Mouse (Mus musculus): Measurements from ENCODE around the gene Man2a2. TPM values are rescaled to one million over a fixed set of nuclear protein-coding genes. Genes with fewer than 3 reads are reported as not detected.

The Man2a2 gene
- total and polyA plus RNA-seq, 3 experiments = 12.5 to 46.3 (median 44.3) TPM

GRCm38 (mm10) chr7:80339793-80340628 is 31.2 kb downstream of the Man2a2 start (continued):
- TF ChIP-seq ZNF384 (IDR thresholded peaks at IDR 0.05; ENCODE audit: low read depth, low read length) (no peak), RAD21 (IDR thresholded peaks at IDR 0.05; ENCODE audit: low read depth, low read length) (peak; percentile 17), USF2 (conservative IDR thresholded peaks at IDR 0.05; ENCODE audit: low read depth, low read length) (no peak), USF1 (IDR thresholded peaks at IDR 0.05; ENCODE audit: low read depth, low read length) (no peak), TBP (conservative IDR thresholded peaks at IDR 0.05; ENCODE audit: low read depth, low read length) (0 out of 2 replicates have a peak, but pooled peaks have one; percentile 16), MYC (IDR thresholded peaks at IDR 0.05; ENCODE audit: low read depth, low read length) (0 out of 2 replicates have a peak, but pooled peaks have one; percentile 8), MEF2A (IDR thresholded peaks at IDR 0.05; ENCODE audit: borderline replicate concordance, low read depth, low read length) (no peak), RCOR1 (conservative IDR thresholded peaks at IDR 0.05; ENCODE audit: low read depth, low read length) (no peak)

GRCm38 (mm10) chr7:80339371-80339770 is 31.8 kb downstream of the Man2a2 start:
- no peak for TF ChIP-seq CHD1 (IDR thresholded peaks at IDR 0.05; ENCODE audit: low read depth, low read length)
- peak; percentile 40; the same call in 1 of the 2 replicates for TF ChIP-seq SIN3A (IDR thresholded peaks at IDR 0.05; ENCODE audit: low read length)
- Histone ChIP-seq H3K79me2 (replicated peaks; ENCODE audit: control insufficient read depth, extremely low read depth, insufficient read depth, poor library complexity, severe bottlenecking) (no peaks in the 10 kb centered on the region), H3K36me3 (replicated peaks in 1 of 2; ENCODE audit: control insufficient read depth in 1 of 2, insufficient read depth in 1 of 2, low read length in 1 of 2) (peaks cover 28 to 41% of the 10 kb centered on the region in 2 experiments), H3K4me2 (ENCODE audit: insufficient read depth, low read depth, poor library complexity, severe bottlenecking) (peak overlapping the region; percentile 55), H3K27ac (ENCODE audit: insufficient read depth, low read depth) (no peak overlapping the region), H3K27me3 (replicated peaks) (peaks cover 15% of the 10 kb centered on the region), H3K9me3 (replicated peaks; ENCODE audit: low read length) (no peaks in the 10 kb centered on the region), H3K4me3 (replicated peaks in 1 of 3; ENCODE audit: low read depth in 2 of 3, low read length in 2 of 3, poor library complexity in 1 of 3) (peak overlapping the region; percentile 47 to 87 (median 51)), H3K4me1 (ENCODE audit: control insufficient read depth in 1 of 2, insufficient read depth in 2 of 2) (peaks cover 16 to 45% of the 10 kb centered on the region in 2 experiments), H3K9ac (ENCODE audit: insufficient read depth, low read depth) (peak overlapping the region; percentile 43)
- no peak for DNase-seq (ENCODE audit: extremely low read depth)
- dilution Hi-C loops (cut with MboI; ENCODE audit: extremely low pct_ligation_motif_present, extremely low pct_unique_long_range_greater_than_20kb, low sequenced_read_pairs) (no loop called here), in situ Hi-C loops (cut with MboI; ENCODE audit: low pct_ligation_motif_present, low pct_unique_long_range_greater_than_20kb, low sequenced_read_pairs) (no loop called here)

- peaks cover 10% of the 10 kb centered on the region for H3K27me3 ChIP-seq (replicated peaks)
- H3K9me3 ChIP-seq (replicated peaks; ENCODE audit: low read length) = peaks cover 11% of the 10 kb centered on the region
- dilution Hi-C loops (cut with MboI; ENCODE audit: extremely low pct_ligation_motif_present, extremely low pct_unique_long_range_greater_than_20kb, low sequenced_read_pairs) = no loop called here
- H3K4me2 ChIP-seq (ENCODE audit: insufficient read depth, low read depth, poor library complexity, severe bottlenecking) = no peak overlapping the region
- H3K27ac ChIP-seq (ENCODE audit: insufficient read depth, low read depth) = no peak overlapping the region
- no peak for DNase-seq (ENCODE audit: extremely low read depth)
- H3K4me1 ChIP-seq (ENCODE audit: control insufficient read depth in 1 of 2, insufficient read depth in 2 of 2) = peaks cover 7 to 28% of the 10 kb centered on the region in 2 experiments; a peak in 3 of 4 replicates
- no peaks in the 10 kb centered on the region for H3K79me2 ChIP-seq (replicated peaks; ENCODE audit: control insufficient read depth, extremely low read depth, insufficient read depth, poor library complexity, severe bottlenecking)
- TF ChIP-seq USF2 (conservative IDR thresholded peaks at IDR 0.05; ENCODE audit: low read depth, low read length) (no peak), JUND (conservative IDR thresholded peaks at IDR 0.05; ENCODE audit: low read depth, low read length) (no peak), MXI1 (IDR thresholded peaks at IDR 0.05; ENCODE audit: low read depth, low read length) (no peak), JUN (IDR thresholded peaks at IDR 0.05; ENCODE audit: insufficient read depth, low read depth, low read length) (no peak), ZMIZ1 (IDR thresholded peaks at IDR 0.05; ENCODE audit: low read depth, low read length) (no peak), ZC3H11A (IDR thresholded peaks at IDR 0.05; ENCODE audit: low read depth, low read length) (no peak), TBP (conservative IDR thresholded peaks at IDR 0.05; ENCODE audit: low read depth, low read length) (no peak), UBTF (IDR thresholded peaks at IDR 0.05; ENCODE audit: low read depth, low read length) (no peak), POLR2AphosphoS2 (IDR thresholded peaks at IDR 0.05; ENCODE audit: low read depth, low read length) (no peak), MAX (IDR thresholded peaks at IDR 0.05; ENCODE audit: low read length) (no peak), RAD21 (IDR thresholded peaks at IDR 0.05; ENCODE audit: low read depth, low read length) (no peak), TCF12 (IDR thresholded peaks at IDR 0.05; ENCODE audit: low read depth, low read length) (no peak), CHD1 (IDR thresholded peaks at IDR 0.05; ENCODE audit: low read depth, low read length) (no peak), USF1 (IDR thresholded peaks at IDR 0.05; ENCODE audit: low read depth, low read length) (no peak)
- in situ Hi-C loops (cut with MboI; ENCODE audit: low pct_ligation_motif_present, low pct_unique_long_range_greater_than_20kb, low sequenced_read_pairs) = no loop called here
- H3K4me3 ChIP-seq (replicated peaks in 1 of 3; ENCODE audit: low read depth in 2 of 3, low read length in 2 of 3, poor library complexity in 1 of 3) = no peak overlapping the region
- no peak overlapping the region for H3K9ac ChIP-seq (ENCODE audit: insufficient read depth, low read depth)
- peaks cover 49 to 63% of the 10 kb centered on the region in 2 experiments for H3K36me3 ChIP-seq (replicated peaks in 1 of 2; ENCODE audit: control insufficient read depth in 1 of 2, insufficient read depth in 1 of 2, low read length in 1 of 2)
Observed at GRCm38 (mm10) chr7:80336932-80337331, 34.2 kb downstream of the Man2a2 start.
